Mouse (Mus musculus) frontal cortex, adult 2 months (tissue): ENCODE results near the gene Gimap9. TPM values are rescaled to one million over a fixed set of nuclear protein-coding genes. Genes with fewer than 3 reads are reported as not detected.
"Not testable (repeated sequence)": the region's sequence is repeated elsewhere in the genome, so short reads cannot be mapped to it uniquely, and the experiment has no call there.

Experiments
- DNase-seq, 2 experiments: peaks; one replicate each; pipeline ENCODE4 v3.0.0; 2022; ENCODE audit warnings: low spot score in 1 of 2; ENCODE audit errors: extremely low spot score in 1 of 2
- polyA plus RNA-seq: library from polyadenylated mRNA; depleted of rRNA; stranded (reverse); fragments of >200 nt; gene quantifications from 2 replicates; pipeline ENCODE4 v1.2.3, GENCODE M21; 2012

The Gimap9 gene
- polyA plus RNA-seq, 1 experiment = 0.90 TPM

DNA sequence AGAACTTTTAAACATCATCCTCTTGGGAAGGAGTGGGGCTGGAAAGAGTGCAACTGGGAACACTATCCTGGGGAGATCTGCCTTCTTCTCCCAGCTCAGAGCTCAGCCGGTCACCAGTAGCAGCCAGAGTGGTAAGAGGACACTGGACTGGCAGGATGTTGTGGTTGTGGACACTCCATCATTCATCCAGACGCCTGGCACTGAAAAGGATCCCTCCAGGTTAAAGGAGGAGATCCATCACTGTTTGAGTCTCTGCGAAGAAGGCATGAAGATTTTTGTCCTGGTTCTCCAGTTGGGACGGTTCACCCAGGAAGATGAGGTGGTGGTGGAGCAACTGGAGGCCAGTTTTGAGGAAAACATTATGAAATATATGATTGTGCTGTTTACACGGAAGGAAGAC, 17.2 kb upstream of the Gimap9 start:
- DNase-seq = no peak

DNA sequence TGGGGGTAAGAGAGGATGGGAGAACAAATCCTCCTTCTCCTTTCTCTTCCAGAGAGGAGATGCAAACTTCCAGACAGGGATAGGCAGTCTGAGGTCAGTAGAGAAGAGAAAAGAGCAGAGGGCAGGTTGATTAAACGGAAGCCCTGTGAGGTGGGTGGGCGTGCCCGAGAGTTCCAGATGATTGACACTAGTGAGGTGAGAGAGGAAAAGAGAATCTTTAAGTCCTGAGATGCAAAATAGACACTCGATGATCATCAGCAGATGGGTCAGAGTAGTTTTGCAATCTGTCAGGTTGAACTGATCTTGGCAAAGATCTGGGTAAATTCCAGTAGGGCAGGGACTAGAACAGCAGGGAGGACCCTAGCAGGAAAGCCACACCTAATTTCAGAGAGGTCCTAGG, 11.2 kb upstream of the Gimap9 start:
- no peak for DNase-seq

DNA sequence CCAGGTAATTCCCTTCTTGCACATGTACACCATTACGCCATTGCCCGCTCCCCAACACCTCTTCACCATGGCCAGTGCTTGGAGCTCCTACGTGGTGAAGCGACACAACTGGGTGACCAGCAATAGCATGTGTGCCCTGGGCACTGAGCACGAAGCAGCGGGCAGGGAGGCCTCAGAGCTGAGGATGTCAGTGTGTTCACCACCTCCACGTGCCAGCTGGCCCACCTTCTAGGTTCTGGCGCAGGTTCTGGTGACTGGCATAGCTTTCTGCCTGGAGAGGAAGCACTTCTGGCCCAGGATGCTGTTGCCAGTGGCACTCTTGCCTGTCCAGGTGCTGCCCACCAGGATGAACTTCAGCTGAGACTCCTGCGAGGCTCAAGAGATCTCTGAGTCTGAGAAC, 10.5 kb upstream of the Gimap9 start:
- DNase-seq = no peak

DNA sequence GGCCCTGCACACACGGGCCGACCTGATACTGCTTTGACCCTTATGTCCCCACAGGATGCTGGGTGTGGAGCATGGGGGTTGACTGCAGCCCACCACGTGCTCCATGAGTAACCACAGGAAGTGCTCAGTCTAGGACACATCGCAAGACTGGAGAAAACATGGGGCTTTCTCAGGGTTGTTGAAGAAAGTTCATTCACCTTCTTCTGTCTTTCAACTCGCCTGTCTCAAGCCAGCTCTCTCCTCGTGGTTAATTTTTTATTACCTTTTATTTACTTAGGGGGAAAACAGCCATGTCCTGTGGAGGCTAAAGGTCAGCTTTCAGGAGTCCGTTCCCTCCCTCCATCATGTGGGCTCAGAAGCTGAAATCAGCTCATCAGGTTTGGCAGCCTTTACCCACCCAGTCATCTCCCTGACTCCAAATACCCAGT, 9.8 kb upstream of the Gimap9 start:
- no peak for DNase-seq

DNA sequence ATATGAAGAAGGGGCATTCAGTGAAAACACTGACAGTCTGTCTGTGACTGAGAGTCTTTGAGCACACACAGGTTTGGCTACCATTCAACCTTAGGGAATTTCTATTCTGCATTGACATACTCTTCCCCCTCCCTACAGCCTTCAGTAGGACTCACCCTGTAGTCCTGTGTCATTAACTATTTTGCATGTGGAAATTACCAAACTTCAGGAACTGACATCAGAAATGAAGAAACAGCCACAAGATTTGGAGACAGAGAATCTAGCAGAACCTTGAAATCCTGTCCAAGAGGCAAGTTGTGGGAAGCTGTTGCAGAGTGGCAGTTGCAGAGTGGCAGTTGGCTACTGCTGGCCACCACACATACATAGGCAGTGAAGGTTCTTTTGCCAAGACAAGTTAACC, 7.9 kb upstream of the Gimap9 start:
- no peak for DNase-seq

DNA sequence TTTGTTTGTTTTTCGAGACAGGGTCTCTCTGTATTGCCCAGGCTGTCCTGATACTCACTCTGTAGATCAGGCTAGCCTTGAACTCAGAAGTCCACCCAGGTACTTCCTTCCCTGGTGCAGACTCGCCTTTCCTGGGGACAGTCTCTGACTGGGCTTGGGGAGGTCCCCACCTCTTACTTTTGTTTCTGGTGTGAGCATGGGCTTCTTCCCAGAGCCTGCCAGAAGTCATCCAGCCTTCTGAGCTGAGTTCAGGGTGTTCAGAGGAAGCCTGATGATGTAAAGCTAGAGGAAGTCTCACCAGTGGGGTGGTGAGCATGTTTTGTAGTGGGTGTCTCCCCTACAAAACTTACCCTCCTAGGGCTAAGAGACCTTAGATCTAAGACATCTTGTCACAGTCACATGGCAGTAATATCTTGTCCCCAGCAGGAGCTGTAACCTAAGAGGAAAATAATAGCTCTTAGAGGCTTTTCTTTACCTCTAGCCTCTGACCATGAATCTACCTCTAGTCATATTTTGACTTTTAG, 6.4 kb upstream of the Gimap9 start:
- DNase-seq = no peak

DNA sequence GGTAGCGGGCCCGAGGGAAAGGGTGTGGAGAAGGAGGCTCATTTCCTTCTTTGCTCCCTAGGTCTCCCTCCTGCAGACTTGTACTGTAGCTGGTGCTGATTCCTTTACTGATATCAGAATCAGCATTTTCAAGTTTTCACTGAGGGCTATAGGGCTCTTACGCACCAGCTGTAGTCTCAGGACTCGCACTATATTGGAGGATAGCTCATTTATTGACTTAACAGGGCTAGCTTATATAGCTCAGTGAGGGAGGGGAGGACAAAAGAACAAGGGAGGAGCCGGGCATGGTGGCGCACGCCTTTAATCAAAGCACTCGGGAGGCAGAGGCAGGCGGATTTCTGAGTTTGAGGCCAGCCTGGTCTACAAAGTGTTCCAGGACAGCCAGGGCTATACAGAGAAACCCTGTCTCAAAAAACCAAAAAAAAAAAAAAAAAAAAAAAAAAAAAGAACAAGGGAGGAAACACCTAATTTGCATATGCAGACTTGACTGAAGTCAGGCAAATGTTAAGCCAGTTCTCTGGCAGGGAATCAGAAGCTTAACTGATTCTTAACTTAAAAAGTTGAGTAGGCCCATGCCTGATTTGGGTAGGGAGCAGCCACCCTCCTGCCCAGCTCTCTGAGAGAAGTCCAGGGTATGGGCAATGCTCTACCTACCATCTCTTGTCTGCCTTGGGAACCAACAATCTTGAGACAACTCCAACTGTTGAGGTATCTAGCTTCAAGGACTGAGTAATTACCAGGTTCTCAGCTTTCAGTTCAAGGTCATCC, 1.5 kb upstream of the Gimap9 start:
- no peak for DNase-seq

DNA sequence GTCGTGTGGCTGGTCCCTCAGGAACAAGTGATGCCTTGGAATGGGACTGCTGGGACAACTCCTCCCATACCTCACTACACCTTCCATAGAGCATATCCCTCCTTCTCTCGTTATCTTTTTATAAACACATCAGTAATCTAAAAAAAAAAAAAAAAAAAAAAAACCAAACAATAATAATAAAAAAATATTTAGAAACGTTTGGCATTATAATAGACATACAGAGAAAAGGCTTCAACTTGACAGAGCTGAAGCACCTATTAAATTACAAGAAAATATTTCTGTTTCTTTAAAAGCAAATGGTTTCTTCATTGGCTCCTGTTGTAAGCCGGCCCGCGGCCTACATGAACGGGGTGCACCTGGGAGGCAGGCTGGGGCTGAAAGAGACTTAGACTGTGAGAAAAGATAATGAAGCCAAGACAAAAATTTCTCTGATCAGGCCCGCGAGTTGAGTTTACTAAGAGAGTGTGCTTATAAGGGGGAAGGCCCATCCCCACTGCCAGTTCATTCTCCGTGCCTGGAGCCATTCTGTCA, 464 bp upstream of the Gimap9 start:
- no peak for DNase-seq

DNA sequence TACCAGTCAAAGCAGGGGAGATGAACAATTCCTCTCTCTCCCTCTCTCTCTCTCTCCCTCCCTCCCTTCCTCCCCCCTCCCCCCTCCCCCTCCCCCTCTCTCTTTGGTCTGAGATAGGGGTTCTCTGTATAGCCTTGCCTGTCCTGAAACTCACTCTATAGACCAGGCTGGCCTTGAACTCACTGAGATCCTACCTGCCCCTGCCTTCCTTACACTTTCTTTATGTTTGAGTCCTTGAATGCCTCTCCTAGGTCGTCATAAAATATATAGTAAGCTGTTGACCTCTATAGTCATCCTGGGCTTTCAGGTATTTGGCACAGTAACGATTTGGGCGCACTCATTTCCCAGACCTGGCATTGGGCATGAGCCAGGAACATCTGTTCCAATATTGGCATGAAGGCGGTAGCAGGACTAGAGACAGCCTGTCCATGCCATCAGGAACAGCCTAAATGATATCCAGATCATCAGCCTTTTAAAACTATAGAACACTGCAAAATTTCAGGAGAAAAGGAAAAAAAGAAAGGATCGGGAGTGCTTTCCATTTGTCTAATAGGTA, 1.0 kb downstream of the Gimap9 start:
- no peak for DNase-seq

DNA sequence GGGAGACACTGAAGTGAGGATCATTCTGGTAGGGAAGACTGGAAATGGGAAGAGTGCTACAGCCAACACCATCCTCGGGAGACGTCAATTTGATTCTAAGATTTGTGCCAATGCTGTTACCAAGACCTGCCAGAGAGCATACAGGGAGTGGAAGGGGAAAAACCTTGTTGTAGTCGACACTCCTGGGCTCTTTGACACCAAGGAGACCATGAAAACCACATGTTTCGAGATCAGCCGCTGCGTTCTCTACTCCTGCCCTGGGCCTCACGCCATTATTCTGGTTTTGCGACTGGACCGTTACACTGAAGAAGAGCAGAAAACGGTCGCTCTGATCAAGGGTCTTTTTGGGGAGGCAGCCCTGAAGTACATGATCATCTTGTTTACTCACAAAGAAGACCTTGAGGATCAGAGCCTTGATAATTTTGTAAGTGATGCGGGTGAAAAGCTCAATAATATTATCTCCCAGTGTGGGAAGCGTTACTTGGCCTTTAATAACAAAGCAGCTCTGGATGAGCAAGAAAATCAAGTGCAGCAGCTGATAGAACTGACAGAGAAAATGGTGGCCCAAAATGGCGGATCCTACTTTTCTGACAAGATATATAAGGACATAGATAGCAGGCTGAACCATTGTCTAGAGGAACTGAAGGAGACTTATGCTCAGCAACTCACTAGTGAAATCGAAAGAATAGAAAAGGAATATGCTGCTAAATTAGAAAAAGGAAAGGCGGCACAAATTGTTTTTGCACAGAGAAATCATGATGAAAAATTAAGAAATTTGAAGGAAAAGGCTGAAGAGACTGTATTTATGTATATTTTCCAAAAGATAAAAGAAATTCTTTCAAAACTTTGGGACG, 1.8 kb downstream of the Gimap9 start:
- no peak for DNase-seq

DNA sequence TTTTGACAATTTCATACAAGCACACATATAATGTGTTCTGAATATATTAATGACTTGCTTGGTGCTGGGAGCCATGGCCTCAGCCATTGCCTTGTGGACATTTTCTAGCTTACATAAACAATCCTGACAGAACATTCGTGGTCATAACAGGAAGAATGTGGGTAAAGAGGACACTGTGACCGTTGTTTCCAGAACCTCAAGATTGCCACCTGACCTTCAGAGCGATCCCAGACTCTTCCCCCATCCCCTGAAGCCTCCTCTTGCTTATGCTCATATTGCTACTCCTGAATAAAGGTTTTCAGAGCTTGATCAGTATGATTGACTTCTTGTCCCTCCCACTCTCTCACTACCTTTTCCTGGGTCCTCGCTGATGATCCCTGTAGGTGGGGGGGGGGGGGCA, 2.5 kb downstream of the Gimap9 start:
- no peak for DNase-seq

DNA sequence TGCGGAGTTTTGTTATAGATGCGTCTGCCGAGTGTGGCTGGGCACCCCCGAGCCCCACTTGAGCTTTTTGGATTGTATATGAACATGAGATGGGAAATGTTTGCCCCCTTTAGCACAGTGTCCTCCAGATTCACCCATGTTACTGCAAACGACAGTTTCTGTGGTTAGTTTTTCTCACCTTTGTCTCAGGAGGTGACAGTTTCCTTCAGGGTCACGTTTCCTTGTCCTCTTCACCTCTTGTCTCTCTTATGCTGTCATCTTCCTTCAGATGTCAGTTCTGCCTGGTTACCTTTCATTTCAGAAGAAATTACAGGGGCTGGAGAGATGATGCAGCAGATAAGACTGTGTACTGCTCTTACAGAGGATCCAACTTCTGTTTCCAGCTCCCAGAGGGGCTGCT, 3.8 kb downstream of the Gimap9 start:
- DNase-seq = no peak

DNA sequence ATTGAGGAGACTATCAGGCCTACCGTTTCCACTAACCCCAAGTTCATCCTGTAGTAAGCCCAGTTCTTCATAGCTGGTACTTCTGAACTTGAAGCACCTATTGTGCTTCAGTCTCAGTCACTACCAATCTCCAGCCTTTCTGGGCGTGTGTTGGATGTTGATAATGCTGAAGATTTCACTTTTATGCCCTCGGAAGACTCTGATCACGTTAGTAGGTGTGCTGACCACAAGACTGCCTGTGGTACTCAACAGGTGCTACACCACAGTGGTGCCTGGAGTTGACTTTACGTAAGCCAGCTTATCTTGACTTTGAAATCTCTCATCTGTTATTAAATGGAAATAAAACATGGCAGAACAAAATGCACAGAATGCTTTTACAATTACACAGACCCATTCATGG, 4.5 kb downstream of the Gimap9 start:
- DNase-seq = no peak

DNA sequence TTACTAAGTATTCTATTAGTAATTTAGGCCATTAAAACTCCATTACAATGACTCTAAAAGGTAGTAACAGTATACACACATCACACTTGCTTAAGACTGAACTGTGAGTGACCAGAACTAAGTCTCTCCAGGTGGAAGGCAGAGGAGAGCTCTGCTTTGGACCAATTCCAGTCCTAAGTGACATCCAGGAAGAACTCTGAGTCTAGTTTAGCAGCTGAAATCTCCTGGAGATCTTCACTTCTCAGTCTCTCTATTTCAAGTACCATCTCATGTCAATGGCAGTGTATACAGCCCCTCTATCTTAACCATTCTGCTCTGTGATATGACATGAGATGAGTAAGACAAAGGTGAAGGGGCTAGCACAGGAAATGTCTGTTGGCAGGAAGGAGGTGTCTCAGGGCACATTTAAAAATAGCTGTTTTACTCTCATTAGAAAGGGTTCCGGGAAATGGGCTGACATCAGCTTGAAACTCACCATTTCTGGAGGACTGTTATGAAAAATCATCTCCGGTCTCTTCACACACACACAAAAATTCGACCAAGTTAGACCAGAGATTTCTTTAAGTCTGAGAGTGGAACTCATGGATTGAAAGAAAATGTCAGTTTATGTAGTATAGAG, 5.7 kb downstream of the Gimap9 start:
- DNase-seq = no peak

DNA sequence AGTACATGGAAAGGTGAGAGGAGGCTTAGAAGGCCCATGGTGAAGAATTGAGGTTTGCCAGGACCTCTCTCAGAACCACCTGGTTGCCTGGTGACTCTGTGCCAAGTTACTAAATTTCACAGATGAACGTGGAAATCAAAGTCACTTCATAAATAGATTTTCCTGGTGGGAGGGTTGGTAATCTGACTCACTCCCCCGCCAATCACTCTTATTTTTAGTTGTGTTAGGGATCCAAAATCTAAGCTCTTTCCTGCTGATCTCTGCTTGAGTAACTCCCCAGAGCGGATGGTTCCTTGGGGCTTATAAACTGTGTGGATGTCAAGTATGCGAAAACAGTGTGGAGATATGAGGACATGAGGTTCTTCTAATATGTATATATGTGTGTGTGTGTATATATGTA, 6.3 kb downstream of the Gimap9 start:
- DNase-seq = peak; percentile 10 to 53

DNA sequence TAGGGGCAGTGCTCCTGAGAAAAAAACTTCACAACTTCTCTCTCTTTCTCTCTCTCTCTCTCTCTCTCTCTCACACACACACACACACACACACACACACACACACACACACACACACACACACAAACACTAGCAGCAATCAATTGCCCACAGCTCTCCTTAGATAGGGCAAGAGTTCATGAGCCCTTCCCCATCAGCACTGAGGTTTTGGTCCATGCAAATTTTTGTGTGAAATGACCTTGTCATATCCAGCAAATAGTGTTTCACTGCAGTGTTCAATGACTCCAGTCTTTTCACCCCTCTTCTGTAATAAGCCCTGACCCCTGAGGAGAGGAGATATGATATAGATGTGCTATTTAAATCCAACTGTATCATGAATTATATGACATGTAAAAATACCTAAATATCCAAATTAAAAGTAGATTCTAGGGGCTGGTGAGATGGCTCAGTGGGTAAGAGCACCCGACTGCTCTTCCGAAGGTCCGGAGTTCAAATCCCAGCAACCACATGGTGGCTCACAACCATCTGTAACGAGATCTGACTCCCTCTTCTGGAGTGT, 7.4 kb downstream of the Gimap9 start:
- not testable (repeated sequence) for DNase-seq

DNA sequence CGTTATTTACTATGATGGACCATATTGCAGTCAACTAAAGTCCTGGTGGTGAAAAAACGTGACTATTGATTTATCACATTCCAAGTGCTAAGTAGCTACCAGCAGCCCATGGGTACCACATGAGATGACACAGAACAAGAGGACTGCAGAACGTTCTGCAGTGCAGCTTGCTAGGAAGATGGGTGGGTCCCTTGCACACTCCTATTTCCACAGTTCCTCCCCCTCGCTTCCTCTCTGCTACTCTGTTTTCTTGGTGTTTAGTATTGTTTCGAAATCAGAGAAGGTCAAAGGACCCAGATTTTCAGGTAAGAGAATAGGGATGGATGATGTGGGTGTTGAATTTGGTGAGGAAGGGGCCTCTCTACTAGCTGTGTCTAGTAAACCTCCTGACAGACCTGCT, 8.4 kb downstream of the Gimap9 start, which contains the start of gene Gimap4:
Gene Gimap4, plus strand, starts transcription at position 231 of the 400 bp plus-strand sequence.
- no peak for DNase-seq

DNA sequence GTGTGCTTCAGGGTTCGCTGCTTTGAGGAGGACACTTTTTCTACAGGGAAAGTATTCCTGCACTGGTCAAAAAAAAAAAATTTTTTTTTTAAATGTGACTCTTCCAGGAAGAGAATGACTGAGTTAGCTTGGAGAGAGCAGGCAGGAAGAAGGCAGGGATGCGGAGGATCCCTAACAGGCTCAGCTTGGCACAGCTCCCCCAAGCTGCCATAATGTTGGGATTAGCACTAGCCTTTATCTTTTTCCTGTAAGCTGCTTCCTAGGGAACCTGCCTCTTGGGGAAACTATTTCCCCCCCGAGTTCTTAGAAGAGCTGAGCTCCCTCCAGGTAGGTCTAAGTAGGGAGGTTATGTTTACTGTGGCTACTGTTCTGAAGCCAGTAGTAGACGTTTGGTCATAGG, 8.9 kb downstream of the Gimap9 start:
- DNase-seq = no peak

DNA sequence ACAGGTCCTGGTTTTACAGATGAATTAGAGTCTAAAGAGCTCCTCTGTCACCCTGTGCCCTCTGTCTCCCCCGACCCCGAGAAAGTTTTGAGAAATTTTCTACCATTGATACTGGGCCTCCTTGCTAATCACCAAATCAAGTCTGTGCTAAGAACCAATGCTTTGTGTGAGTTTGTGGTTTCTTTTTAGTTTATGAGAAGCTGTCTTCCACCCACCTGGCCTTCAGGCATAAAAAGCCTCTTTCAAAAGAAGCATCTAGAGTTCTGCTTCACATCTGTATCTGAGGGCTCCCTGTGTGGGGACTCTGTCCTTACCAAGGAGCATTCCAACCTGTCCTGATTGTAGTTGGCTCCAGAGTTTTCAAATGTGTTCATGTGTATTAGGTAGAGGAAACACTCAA, 9.3 kb downstream of the Gimap9 start:
- DNase-seq = no peak
